Mouse (Mus musculus) layer of hippocampus, adult 2 months (tissue): Measurements from ENCODE around the gene Cttnbp2. TPM values are rescaled to one million over a fixed set of nuclear protein-coding genes. Genes with fewer than 3 reads are reported as not detected.

Experiments used
- DNase-seq, 2 experiments: peaks; one replicate each; pipeline ENCODE4 v3.0.0; 2022; ENCODE audit warnings: low spot score in 2 of 2
- H3K27ac ChIP-seq: fragments of 200-600 bp; 2 replicates; pipeline ENCODE4 v1.8.1; 2022
- H3K4me3 ChIP-seq: fragments of 200-600 bp; 2 replicates; pipeline ENCODE4 v1.8.1; 2022; ENCODE audit warnings: mild to moderate bottlenecking
- CTCF ChIP-seq: fragments of 200-600 bp; conservative IDR thresholded peaks from 2 replicates; pipeline ENCODE4 v1.8.1; 2022; ENCODE audit warnings: antibody characterized with exemption, mild to moderate bottlenecking, moderate library complexity
- total RNA-seq, 2 experiments: library from RNA; stranded (reverse); gene quantifications; 2 replicates each; pipeline ENCODE4 v1.2.3; 2021

Gene Cttnbp2
- total RNA-seq, 2 experiments from 2014 or later: 265 to 269 TPM

- 0 out of 2 replicates have a peak, but pooled peaks have one; percentile 17 for TF ChIP-seq CTCF
- peak overlapping the region; percentile 65; the same call in 1 of the 2 replicates for H3K27ac ChIP-seq
- DNase-seq: no peak
- H3K4me3 ChIP-seq: peak overlapping the region; percentile 2; the same call in 1 of the 2 replicates
These were observed 21.7 kb downstream of the Cttnbp2 start for GRCm38 (mm10) chr6:18492977-18493376.

- peak overlapping the region; percentile 2; the same call in 1 of the 2 replicates for H3K4me3 ChIP-seq
- TF ChIP-seq CTCF: no peak
- H3K27ac ChIP-seq: peak overlapping the region; percentile 65
- DNase-seq: no peak
These were observed 22.3 kb downstream of the Cttnbp2 start for GRCm38 (mm10) chr6:18492248-18492901.

GRCm38 (mm10) chr6:18485087-18485486 is 29.6 kb downstream of the Cttnbp2 start:
- H3K4me3 ChIP-seq: no peak overlapping the region
- no peak for TF ChIP-seq CTCF
- DNase-seq: no peak
- 0 out of 2 replicates have a peak overlapping the region, but pooled peaks have one; percentile 7 for H3K27ac ChIP-seq

GRCm38 (mm10) chr6:18484061-18484460 is 30.6 kb downstream of the Cttnbp2 start:
- no peak for TF ChIP-seq CTCF
- Histone ChIP-seq H3K4me3 (no peak overlapping the region), H3K27ac (no peak overlapping the region)
- no peak for DNase-seq

- no peak overlapping the region for H3K27ac ChIP-seq
- no peak for DNase-seq
- TF ChIP-seq CTCF: no peak
- no peak overlapping the region for H3K4me3 ChIP-seq
These were observed 32.1 kb downstream of the Cttnbp2 start for GRCm38 (mm10) chr6:18482546-18482945.

- Histone ChIP-seq H3K4me3 (no peak overlapping the region), H3K27ac (0 out of 2 replicates have a peak overlapping the region, but pooled peaks have one; percentile 20)
- TF ChIP-seq CTCF: no peak
- DNase-seq: no peak
These were observed 32.9 kb downstream of the Cttnbp2 start for GRCm38 (mm10) chr6:18481781-18482180.

- no peak overlapping the region for H3K4me3 ChIP-seq
- H3K27ac ChIP-seq: no peak overlapping the region; the same call in 1 of the 2 replicates
- no peak for DNase-seq
- no peak for TF ChIP-seq CTCF
These were observed 37.2 kb downstream of the Cttnbp2 start for GRCm38 (mm10) chr6:18477313-18477930.

- no peak for DNase-seq
- Histone ChIP-seq H3K4me3 (no peak overlapping the region), H3K27ac (no peak overlapping the region; the same call in 1 of the 2 replicates)
- TF ChIP-seq CTCF: no peak
These were observed 39.7 kb downstream of the Cttnbp2 start for GRCm38 (mm10) chr6:18474983-18475382.

- H3K4me3 ChIP-seq: no peak overlapping the region
- no peak overlapping the region; the same call in 1 of the 2 replicates for H3K27ac ChIP-seq
- no peak for DNase-seq
- TF ChIP-seq CTCF: no peak
These were observed 40.1 kb downstream of the Cttnbp2 start for GRCm38 (mm10) chr6:18474541-18474940.

- no peak for TF ChIP-seq CTCF
- no peak for DNase-seq
- Histone ChIP-seq H3K27ac (peak overlapping the region; percentile 61), H3K4me3 (no peak overlapping the region)
These were observed 45.4 kb downstream of the Cttnbp2 start for GRCm38 (mm10) chr6:18469206-18469605.

- Histone ChIP-seq H3K27ac (peak overlapping the region; percentile 85), H3K4me3 (no peak overlapping the region)
- DNase-seq: no peak
- no peak for TF ChIP-seq CTCF
These were observed 46.9 kb downstream of the Cttnbp2 start for GRCm38 (mm10) chr6:18467777-18468176.

- no peak overlapping the region for H3K4me3 ChIP-seq
- peak in 1 of 2 experiments; percentile 62 for DNase-seq
- H3K27ac ChIP-seq: peak overlapping the region; percentile 85
- TF ChIP-seq CTCF: no peak
These were observed 48.4 kb downstream of the Cttnbp2 start for GRCm38 (mm10) chr6:18466227-18466626.

- DNase-seq: no peak
- peak overlapping the region; percentile 85 for H3K27ac ChIP-seq
- H3K4me3 ChIP-seq: no peak overlapping the region
- no peak for TF ChIP-seq CTCF
These were observed 49.0 kb downstream of the Cttnbp2 start for GRCm38 (mm10) chr6:18465626-18466025.
